Mouse (Mus musculus): ENCODE data around the gene Srrm4. TPM values are rescaled to one million over a fixed set of nuclear protein-coding genes. Genes with fewer than 3 reads are reported as not detected.

The Srrm4 gene
- total RNA-seq, 1 experiment: 0.22 TPM

GRCm38 (mm10) chr5:116406507-116406906 is 185.1 kb downstream of the Srrm4 start:
- in situ Hi-C loops (cut with MboI; ENCODE audit: low sequenced_read_pairs in 2 of 2, unreplicated experiment in 2 of 2): no loop called here
- Histone ChIP-seq H3K4me1 (ENCODE audit: control insufficient read depth in 2 of 2, insufficient read depth in 2 of 2, low read length in 2 of 2, poor library complexity in 1 of 2) (peaks cover 26 to 29% of the 10 kb centered on the region in 2 experiments), H3K4me3 (ENCODE audit: insufficient read depth in 1 of 2, low read depth in 1 of 2, low read length in 2 of 2, poor library complexity in 1 of 2, severe bottlenecking in 1 of 2) (no peak overlapping the region), H3K9ac (ENCODE audit: insufficient read depth, low read depth, low read length, poor library complexity, severe bottlenecking) (no peak overlapping the region), H3K27ac (ENCODE audit: insufficient read depth, low read depth, low read length, poor library complexity, severe bottlenecking) (no peak overlapping the region), H3K9me3 (ENCODE audit: control insufficient read depth, insufficient read depth, low read depth, low read length) (no peaks in the 10 kb centered on the region), H3K36me3 (ENCODE audit: control insufficient read depth, insufficient read depth, low read length, poor library complexity, severe bottlenecking) (no peaks in the 10 kb centered on the region)
- DNase-seq (ENCODE audit: low read depth, low spot score): no peak
- TF ChIP-seq HCFC1 (IDR thresholded peaks at IDR 0.05; ENCODE audit: borderline replicate concordance, insufficient read depth, low read length) (no peak), CHD2 (IDR thresholded peaks at IDR 0.05; ENCODE audit: low read depth, low read length) (no peak), ZNF384 (IDR thresholded peaks at IDR 0.05; ENCODE audit: low read depth, low read length) (no peak), MAFK (IDR thresholded peaks at IDR 0.05; ENCODE audit: insufficient read depth, low read depth, low read length) (no peak), ZC3H11A (IDR thresholded peaks at IDR 0.05; ENCODE audit: borderline replicate concordance, low read depth, low read length) (no peak)

GRCm38 (mm10) chr5:116405934-116406333 is 185.7 kb downstream of the Srrm4 start:
- Histone ChIP-seq H3K4me1 (ENCODE audit: control insufficient read depth in 2 of 2, insufficient read depth in 2 of 2, low read length in 2 of 2, poor library complexity in 1 of 2) (peaks cover 22 to 23% of the 10 kb centered on the region in 2 experiments), H3K9ac (ENCODE audit: insufficient read depth, low read depth, low read length, poor library complexity, severe bottlenecking) (no peak overlapping the region), H3K4me3 (ENCODE audit: insufficient read depth in 1 of 2, low read depth in 1 of 2, low read length in 2 of 2, poor library complexity in 1 of 2, severe bottlenecking in 1 of 2) (no peak overlapping the region), H3K27ac (ENCODE audit: insufficient read depth, low read depth, low read length, poor library complexity, severe bottlenecking) (no peak overlapping the region), H3K9me3 (ENCODE audit: control insufficient read depth, insufficient read depth, low read depth, low read length) (no peaks in the 10 kb centered on the region), H3K36me3 (ENCODE audit: control insufficient read depth, insufficient read depth, low read length, poor library complexity, severe bottlenecking) (no peaks in the 10 kb centered on the region)
- in situ Hi-C loops (cut with MboI; ENCODE audit: low sequenced_read_pairs in 2 of 2, unreplicated experiment in 2 of 2): no loop called here
- TF ChIP-seq ZNF384 (IDR thresholded peaks at IDR 0.05; ENCODE audit: low read depth, low read length) (no peak), MAFK (IDR thresholded peaks at IDR 0.05; ENCODE audit: insufficient read depth, low read depth, low read length) (no peak), ZC3H11A (IDR thresholded peaks at IDR 0.05; ENCODE audit: borderline replicate concordance, low read depth, low read length) (no peak), HCFC1 (IDR thresholded peaks at IDR 0.05; ENCODE audit: borderline replicate concordance, insufficient read depth, low read length) (no peak), CHD2 (IDR thresholded peaks at IDR 0.05; ENCODE audit: low read depth, low read length) (no peak)
- DNase-seq (ENCODE audit: low read depth, low spot score): no peak

- no peak overlapping the region for H3K4me3 ChIP-seq (ENCODE audit: insufficient read depth in 1 of 2, low read depth in 1 of 2, low read length in 2 of 2, poor library complexity in 1 of 2, severe bottlenecking in 1 of 2)
- H3K36me3 ChIP-seq (ENCODE audit: control insufficient read depth, insufficient read depth, low read length, poor library complexity, severe bottlenecking): no peaks in the 10 kb centered on the region
- in situ Hi-C loops (cut with MboI; ENCODE audit: low sequenced_read_pairs in 2 of 2, unreplicated experiment in 2 of 2): no loop called here
- no peak overlapping the region for H3K27ac ChIP-seq (ENCODE audit: insufficient read depth, low read depth, low read length, poor library complexity, severe bottlenecking)
- TF ChIP-seq HCFC1 (IDR thresholded peaks at IDR 0.05; ENCODE audit: borderline replicate concordance, insufficient read depth, low read length) (no peak), CHD2 (IDR thresholded peaks at IDR 0.05; ENCODE audit: low read depth, low read length) (no peak), MAFK (IDR thresholded peaks at IDR 0.05; ENCODE audit: insufficient read depth, low read depth, low read length) (no peak), ZNF384 (IDR thresholded peaks at IDR 0.05; ENCODE audit: low read depth, low read length) (no peak), ZC3H11A (IDR thresholded peaks at IDR 0.05; ENCODE audit: borderline replicate concordance, low read depth, low read length) (no peak)
- DNase-seq (ENCODE audit: low read depth, low spot score): no peak
- H3K9ac ChIP-seq (ENCODE audit: insufficient read depth, low read depth, low read length, poor library complexity, severe bottlenecking): no peak overlapping the region
- H3K9me3 ChIP-seq (ENCODE audit: control insufficient read depth, insufficient read depth, low read depth, low read length): no peaks in the 10 kb centered on the region
- peaks cover 15 to 21% of the 10 kb centered on the region in 2 experiments for H3K4me1 ChIP-seq (ENCODE audit: control insufficient read depth in 2 of 2, insufficient read depth in 2 of 2, low read length in 2 of 2, poor library complexity in 1 of 2)
Measured at GRCm38 (mm10) chr5:116404063-116404462, 187.6 kb downstream of the Srrm4 start.

DNA sequence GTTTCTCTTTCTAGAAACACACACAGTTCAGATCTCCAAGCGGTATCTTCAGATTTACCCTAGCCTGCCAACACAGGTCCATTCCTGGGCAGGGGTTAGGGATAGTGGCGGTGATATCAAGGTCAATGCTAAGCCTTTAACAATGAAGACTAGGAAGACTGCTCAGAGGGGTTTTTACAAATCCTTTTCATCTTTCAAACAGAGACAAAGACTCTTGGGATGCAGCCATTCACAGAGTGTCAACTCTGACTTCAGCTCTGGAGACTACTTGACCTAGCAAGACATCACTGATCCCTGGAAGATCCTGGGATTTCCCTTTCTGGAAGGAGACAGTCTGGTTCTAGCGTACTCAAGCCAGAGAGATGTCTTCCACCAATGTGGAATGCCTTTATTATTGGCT is 190.8 kb downstream of the Srrm4 start:
- in situ Hi-C loops (cut with MboI; ENCODE audit: low sequenced_read_pairs in 2 of 2, unreplicated experiment in 2 of 2): no loop called here
- peaks cover 7 to 20% of the 10 kb centered on the region in 2 experiments for H3K4me1 ChIP-seq (ENCODE audit: control insufficient read depth in 2 of 2, insufficient read depth in 2 of 2, low read length in 2 of 2, poor library complexity in 1 of 2)
- no peak overlapping the region for H3K4me3 ChIP-seq (ENCODE audit: insufficient read depth in 1 of 2, low read depth in 1 of 2, low read length in 2 of 2, poor library complexity in 1 of 2, severe bottlenecking in 1 of 2)
- TF ChIP-seq HCFC1 (IDR thresholded peaks at IDR 0.05; ENCODE audit: borderline replicate concordance, insufficient read depth, low read length) (no peak), ZC3H11A (IDR thresholded peaks at IDR 0.05; ENCODE audit: borderline replicate concordance, low read depth, low read length) (no peak), MAFK (IDR thresholded peaks at IDR 0.05; ENCODE audit: insufficient read depth, low read depth, low read length) (no peak), CHD2 (IDR thresholded peaks at IDR 0.05; ENCODE audit: low read depth, low read length) (no peak), ZNF384 (IDR thresholded peaks at IDR 0.05; ENCODE audit: low read depth, low read length) (no peak)
- H3K9ac ChIP-seq (ENCODE audit: insufficient read depth, low read depth, low read length, poor library complexity, severe bottlenecking): no peak overlapping the region
- DNase-seq (ENCODE audit: low read depth, low spot score): no peak
- no peaks in the 10 kb centered on the region for H3K9me3 ChIP-seq (ENCODE audit: control insufficient read depth, insufficient read depth, low read depth, low read length)
- H3K36me3 ChIP-seq (ENCODE audit: control insufficient read depth, insufficient read depth, low read length, poor library complexity, severe bottlenecking): no peaks in the 10 kb centered on the region
- H3K27ac ChIP-seq (ENCODE audit: insufficient read depth, low read depth, low read length, poor library complexity, severe bottlenecking): no peak overlapping the region
